ENCODE assay signal across 22 mouse cellular contexts in the genomic region with DNA sequence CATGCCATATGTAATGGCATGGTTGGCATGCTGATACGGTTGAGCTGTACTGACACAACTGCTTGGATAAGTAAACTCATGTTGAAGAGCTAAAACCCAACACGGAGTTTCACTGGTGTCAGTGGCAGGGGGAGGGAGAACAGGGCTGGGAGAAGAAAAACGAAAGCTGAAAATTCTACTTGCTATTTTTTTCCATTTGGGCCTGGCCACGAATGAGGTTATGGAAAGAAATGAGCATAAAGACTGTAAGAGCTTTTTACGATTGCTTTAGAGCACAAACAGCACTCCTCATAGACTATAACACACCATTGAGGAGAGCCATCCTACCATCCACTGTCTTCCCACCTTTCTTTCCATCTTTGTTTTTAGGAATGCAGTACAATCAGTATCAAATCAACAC.
"Had no signal": no experiment of that assay in that cellular context is flagged by ENCODE, and none has a peak within 500 bp of the region (broad histone marks: within the 10 kb centered on the region; RNA-seq: fewer than 3 reads in every experiment).

No protein-coding gene starts in this region.

- H3K36me3 ChIP-seq: embryonic facial prominence, embryonic 10.5 days; embryonic facial prominence, embryonic 12.5 days; embryonic facial prominence, embryonic 15.5 days; forebrain, embryonic 15.5 days had no signal

- H3K9ac ChIP-seq: embryonic facial prominence, embryonic 12.5 days; embryonic facial prominence, embryonic 13.5 days; embryonic facial prominence, embryonic 15.5 days; forebrain, embryonic 12.5 days; forebrain, embryonic 13.5 days; forebrain, embryonic 15.5 days; forebrain, postnatal 0 days had no signal

- H3K4me3 ChIP-seq: embryonic facial prominence, embryonic 10.5 days; embryonic facial prominence, embryonic 12.5 days; embryonic facial prominence, embryonic 13.5 days; embryonic facial prominence, embryonic 15.5 days; erythroblast, embryonic 14.5 days; forebrain, embryonic 10.5 days; forebrain, embryonic 12.5 days; forebrain, embryonic 13.5 days; forebrain, embryonic 15.5 days; gastrocnemius, adult 2 months; heart, adult 2 months had no signal

- H3K9me3 ChIP-seq: embryonic facial prominence, embryonic 10.5 days; embryonic facial prominence, embryonic 12.5 days; embryonic facial prominence, embryonic 13.5 days; embryonic facial prominence, embryonic 15.5 days; forebrain, embryonic 10.5 days; forebrain, embryonic 12.5 days; forebrain, embryonic 13.5 days; forebrain, embryonic 15.5 days had no signal

- H3K27me3 ChIP-seq: embryonic facial prominence, embryonic 12.5 days; embryonic facial prominence, embryonic 13.5 days; embryonic facial prominence, embryonic 15.5 days; forebrain, embryonic 12.5 days; forebrain, embryonic 13.5 days; forebrain, embryonic 15.5 days had no signal

- ATAC-seq: forebrain, embryonic 13.5 days; forebrain, embryonic 15.5 days; forebrain, embryonic 16.5 days; forebrain, postnatal 0 days had no signal

- DNase-seq: cerebellum, adult 9-11 months; cerebellum, postnatal 36 days; embryo, embryonic 11 days; forebrain, postnatal 0 days; gastrocnemius, adult 2 months; gastrocnemius, postnatal 10 days; gastrocnemius, postnatal 14 days; gastrocnemius, postnatal 25 days; gastrocnemius, postnatal 36 days; heart, adult 11 months; heart, adult 18-20 months; heart, adult 2 months had no signal

- H3K4me1 ChIP-seq: forebrain, embryonic 12.5 days; forebrain, embryonic 15.5 days had no signal

- H3K4me2 ChIP-seq: embryonic facial prominence, embryonic 12.5 days; embryonic facial prominence, embryonic 13.5 days; embryonic facial prominence, embryonic 15.5 days; forebrain, embryonic 12.5 days; forebrain, embryonic 13.5 days; forebrain, embryonic 15.5 days had no signal

- H3K27ac ChIP-seq: embryonic facial prominence, embryonic 10.5 days; embryonic facial prominence, embryonic 12.5 days; embryonic facial prominence, embryonic 13.5 days; embryonic facial prominence, embryonic 15.5 days; forebrain, embryonic 10.5 days; forebrain, embryonic 12.5 days; forebrain, embryonic 13.5 days; forebrain, embryonic 15.5 days; gastrocnemius, adult 2 months; heart, adult 2 months had no signal
